Comparison of ENCODE assay signal across 11 mouse cellular contexts in the genomic region with DNA sequence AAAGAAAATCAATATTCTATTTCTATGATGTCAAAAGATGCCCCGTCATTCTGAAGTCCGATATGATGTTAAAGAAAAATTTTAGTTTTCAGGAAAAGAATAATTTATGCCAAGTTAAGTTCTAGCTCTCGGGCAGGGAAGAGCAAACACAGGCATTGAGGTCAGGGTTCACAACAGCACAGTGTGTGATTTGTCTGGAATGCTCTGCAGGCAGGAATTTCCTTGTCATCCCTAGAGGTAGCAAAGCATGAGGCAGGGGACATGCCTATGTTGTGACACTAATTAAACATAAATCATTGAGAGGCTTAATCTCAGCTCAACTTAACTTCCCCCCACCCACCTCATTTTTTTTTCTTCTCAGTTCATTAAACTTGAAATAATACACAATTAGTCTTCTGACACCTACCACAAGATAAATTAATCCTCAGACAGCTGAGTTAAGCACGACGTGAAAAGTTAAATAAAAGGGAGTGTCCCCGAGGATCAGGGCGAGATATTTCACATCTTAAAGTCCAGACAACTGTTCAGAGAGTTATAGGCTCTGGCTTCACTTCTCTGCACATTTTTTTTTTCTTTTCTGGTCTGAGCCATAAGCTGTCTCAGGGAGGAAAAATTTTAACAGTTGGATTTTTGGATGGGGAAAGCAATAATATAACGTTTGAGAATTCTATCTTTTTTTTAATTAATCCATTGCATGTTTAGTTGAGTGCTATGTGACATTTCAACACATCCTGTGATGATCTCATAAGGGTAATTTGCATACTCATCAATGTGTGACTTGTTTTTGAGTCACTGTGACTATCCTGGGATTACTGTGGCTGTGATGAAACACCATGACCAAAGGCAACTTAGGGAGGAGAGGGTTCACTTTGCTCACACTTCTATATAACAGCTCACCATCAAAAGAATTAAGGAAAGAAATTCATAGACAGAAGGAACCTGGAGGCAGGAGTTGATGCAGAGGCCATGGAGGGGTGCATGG. TPM values are rescaled to one million over a fixed set of nuclear protein-coding genes. Genes with fewer than 3 reads are reported as not detected.
DNase-seq lines count a peak whose midpoint lies in the region; ATAC-seq and TF ChIP-seq lines count a peak whose summit lies in the region.
"Had no signal": no experiment of that assay in that cellular context is flagged by ENCODE, and none has a peak within 500 bp of the region (broad histone marks: within the 10 kb centered on the region; RNA-seq: fewer than 3 reads in every experiment).

No protein-coding gene starts in this region.

- H3K36me3 ChIP-seq in hindbrain, embryonic 11.5 days (ENCODE audit: control insufficient read depth, insufficient read depth, low read length), result no peaks in the 10 kb centered on the region
- H3K36me3 ChIP-seq in hindbrain, embryonic 16.5 days (ENCODE audit: control insufficient read depth, insufficient read depth, low read length), result no peaks in the 10 kb centered on the region
- no peaks in the 10 kb centered on the region for H3K36me3 ChIP-seq in lung, postnatal 0 days (ENCODE audit: insufficient read depth, low read length)
- H3K36me3 ChIP-seq in forebrain, embryonic 10.5 days (replicated peaks), result no peaks in the 10 kb centered on the region
- H3K36me3 ChIP-seq: heart, embryonic 13.5 days had no signal

- no peak overlapping the region for H3K4me2 ChIP-seq in hindbrain, embryonic 11.5 days (replicated peaks; ENCODE audit: low read depth, low read length)
- no peak overlapping the region for H3K4me2 ChIP-seq in hindbrain, embryonic 16.5 days (ENCODE audit: low read length)
- H3K4me2 ChIP-seq in lung, postnatal 0 days (replicated peaks; ENCODE audit: low read depth, low read length), result no peak overlapping the region
- H3K4me2 ChIP-seq: heart, embryonic 13.5 days had no signal

- H3K4me1 ChIP-seq in hindbrain, embryonic 11.5 days (replicated peaks; ENCODE audit: control insufficient read depth, insufficient read depth, low read length), result no peaks in the 10 kb centered on the region
- H3K4me1 ChIP-seq in hindbrain, embryonic 16.5 days (ENCODE audit: control insufficient read depth, insufficient read depth, low read depth, low read length), result no peaks in the 10 kb centered on the region
- no peaks in the 10 kb centered on the region for H3K4me1 ChIP-seq in lung, postnatal 0 days (ENCODE audit: insufficient read depth, low read depth, low read length)
- H3K4me1 ChIP-seq in forebrain, embryonic 10.5 days, result peaks cover 22% of the 10 kb centered on the region

- H3K27me3 ChIP-seq in hindbrain, embryonic 11.5 days (ENCODE audit: control insufficient read depth, insufficient read depth, low read length), result no peaks in the 10 kb centered on the region
- H3K27me3 ChIP-seq in hindbrain, embryonic 16.5 days (replicated peaks; ENCODE audit: control insufficient read depth, insufficient read depth, low read length), result no peaks in the 10 kb centered on the region
- H3K27me3 ChIP-seq in lung, postnatal 0 days (replicated peaks; ENCODE audit: insufficient read depth, low read length), result no peaks in the 10 kb centered on the region
- no peaks in the 10 kb centered on the region for H3K27me3 ChIP-seq in forebrain, embryonic 10.5 days (ENCODE audit: poor library complexity, severe bottlenecking)
- H3K27me3 ChIP-seq: heart, embryonic 13.5 days; megakaryocyte, embryonic 14.5 days had no signal

- no peaks in the 10 kb centered on the region for H3K9me3 ChIP-seq in hindbrain, embryonic 11.5 days (ENCODE audit: control insufficient read depth, low read length)
- H3K9me3 ChIP-seq in hindbrain, embryonic 16.5 days (ENCODE audit: control insufficient read depth, low read length), result no peaks in the 10 kb centered on the region
- no peaks in the 10 kb centered on the region for H3K9me3 ChIP-seq in lung, postnatal 0 days (ENCODE audit: low read length)
- no peaks in the 10 kb centered on the region for H3K9me3 ChIP-seq in forebrain, embryonic 10.5 days
- H3K9me3 ChIP-seq: heart, embryonic 13.5 days; megakaryocyte, embryonic 14.5 days had no signal

- H3K9ac ChIP-seq in hindbrain, embryonic 11.5 days (ENCODE audit: low read depth, low read length), result no peak overlapping the region
- no peak overlapping the region for H3K9ac ChIP-seq in hindbrain, embryonic 16.5 days (ENCODE audit: low read depth, low read length)
- no peak overlapping the region for H3K9ac ChIP-seq in lung, postnatal 0 days (replicated peaks; ENCODE audit: low read depth)
- H3K9ac ChIP-seq: heart, embryonic 13.5 days had no signal

- no peak for TF ChIP-seq EP300 in lung, postnatal 0 days (IDR thresholded peaks at IDR 0.05)

- no peak overlapping the region for H3K27ac ChIP-seq in hindbrain, embryonic 11.5 days (ENCODE audit: low read depth, low read length)
- no peak overlapping the region for H3K27ac ChIP-seq in hindbrain, embryonic 16.5 days (ENCODE audit: low read depth, low read length)
- no peak overlapping the region for H3K27ac ChIP-seq in lung, postnatal 0 days (ENCODE audit: low read length)
- no peak overlapping the region for H3K27ac ChIP-seq in forebrain, embryonic 10.5 days
- H3K27ac ChIP-seq: heart, embryonic 13.5 days had no signal

- 44% methylated on average over 8 of the region's 8 CpGs for WGBS in hindbrain, embryonic 11.5 days
- WGBS in hindbrain, embryonic 16.5 days, result 35% methylated on average over 8 of the region's 8 CpGs
- 24% methylated on average over 8 of the region's 8 CpGs for WGBS in lung, postnatal 0 days
- WGBS in forebrain, embryonic 10.5 days, result 45% methylated on average over 8 of the region's 8 CpGs

- no peak overlapping the region for H3K4me3 ChIP-seq in hindbrain, embryonic 11.5 days (ENCODE audit: low read depth, low read length)
- H3K4me3 ChIP-seq in hindbrain, embryonic 16.5 days (ENCODE audit: low read length), result no peak overlapping the region
- no peak overlapping the region for H3K4me3 ChIP-seq in lung, postnatal 0 days (ENCODE audit: low read depth, low read length)
- H3K4me3 ChIP-seq in forebrain, embryonic 10.5 days, result no peak overlapping the region
- H3K4me3 ChIP-seq: heart, embryonic 13.5 days had no signal

- ATAC-seq in hindbrain, embryonic 11.5 days (ENCODE audit: low FRiP score), result 0 out of 2 replicates have a peak, but pooled peaks have one; percentile 61
- no peak for ATAC-seq in hindbrain, embryonic 16.5 days
- ATAC-seq in lung, postnatal 0 days, result peak; percentile 58

- no peak for TF ChIP-seq CTCF in lung, postnatal 0 days (IDR thresholded peaks at IDR 0.05)

- DNase-seq in hindbrain, embryonic 11.5 days (ENCODE audit: low spot score), result no peak
- peak; percentile 34 for DNase-seq in lung, postnatal 0 days (ENCODE audit: low spot score)
- DNase-seq in lung, postnatal 4 days, result no peak
- DNase-seq in gonadal fat pad, adult 2 months (ENCODE audit: low read depth), result peak; percentile 22
- peak; percentile 63 for DNase-seq in yolk sac, embryonic 10.5 days (ENCODE audit: low spot score)
- no peak for DNase-seq in forebrain, embryonic 10.5 days (ENCODE audit: extremely low spot score, low spot score)
- DNase-seq in layer of hippocampus, postnatal 14 days (ENCODE audit: low spot score in 2 of 2), result no peak
- DNase-seq: thymus, postnatal 4 days had no signal

RNA-seq across cellular contexts. Expression of gene Rmdn2, which starts 12.8 kb away (rescaled TPM):
- polyA plus RNA-seq in hindbrain, embryonic 11.5 days (2014; fragmentation: Nextera tagmentation; extraction: Ambion mirVana), result 5.2 and 7.9 TPM in 2 replicates
- polyA plus RNA-seq in hindbrain, embryonic 16.5 days (2015; fragmentation: Nextera tagmentation; extraction: Ambion mirVana), result 9.6 and 11.1 TPM in 2 replicates
- polyA plus RNA-seq in lung, postnatal 0 days (2015; fragmentation: Nextera tagmentation; extraction: Ambion mirVana), result 38.7 and 58.1 TPM in 2 replicates
- 2.5 and 2.7 TPM in 2 replicates for polyA plus RNA-seq in gonadal fat pad, adult 2 months (2012; rRNA removed)
- polyA plus RNA-seq in forebrain, embryonic 10.5 days (2016; fragmentation: Nextera tagmentation; extraction: Ambion mirVana), result 3.9 and 5.7 TPM in 2 replicates
- total RNA-seq in layer of hippocampus, postnatal 14 days (2021), result 10 to 100 TPM in 1 of 2 experiments, 1 to 10 TPM in 1; 9.0 to 10.9 TPM

Comparison
In these comparisons a context has a peak if more than half of its experiments do, and no peak if none do; other contexts are left out.
1. DNase-seq: peak in lung, postnatal 0 days (single experiment), gonadal fat pad, adult 2 months (single experiment) and yolk sac, embryonic 10.5 days (single experiment); none in hindbrain, embryonic 11.5 days (single experiment), lung, postnatal 4 days (0 of 2), forebrain, embryonic 10.5 days (single experiment) and layer of hippocampus, postnatal 14 days (0 of 2).